Mouse (Mus musculus) gastrocnemius, postnatal 10 days (tissue): ENCODE results near the gene Adcy1. TPM values are rescaled to one million over a fixed set of nuclear protein-coding genes. Genes with fewer than 3 reads are reported as not detected.
A peak's percentile ranks its signal among the peaks of the same experiment; 100 is the strongest.

Source experiments
- DNase-seq: peaks from one replicate; pipeline ENCODE4 v3.0.0; 2021; ENCODE audit warnings: mixed read lengths
- long read RNA-seq, 2 experiments: library from polyadenylated mRNA; stranded (forward); transcript quantifications; one replicate each; pipeline ENCODE4 v2.0.0; 2021
- total RNA-seq, 2 experiments: library from RNA; stranded (reverse); gene quantifications; 2 replicates each; pipeline ENCODE4 v1.2.3; 2021

The Adcy1 gene
- total RNA-seq, result 1 to 10 TPM; 4.4 to 4.7 TPM
- long read RNA-seq, experiment 1, full-length matches to known transcripts, result 1 of 2 reads
- long read RNA-seq, experiment 1, partial matches to known transcripts, result 0 of 2 reads
- long read RNA-seq, experiment 1, other reads (novel, unspliced or antisense), result 1 of 2 reads
- long read RNA-seq, experiment 2, full-length matches to known transcripts, result 2 of 3 reads
- long read RNA-seq, experiment 2, partial matches to known transcripts, result 0 of 3 reads
- long read RNA-seq, experiment 2, other reads (novel, unspliced or antisense), result 1 of 3 reads

DNA sequence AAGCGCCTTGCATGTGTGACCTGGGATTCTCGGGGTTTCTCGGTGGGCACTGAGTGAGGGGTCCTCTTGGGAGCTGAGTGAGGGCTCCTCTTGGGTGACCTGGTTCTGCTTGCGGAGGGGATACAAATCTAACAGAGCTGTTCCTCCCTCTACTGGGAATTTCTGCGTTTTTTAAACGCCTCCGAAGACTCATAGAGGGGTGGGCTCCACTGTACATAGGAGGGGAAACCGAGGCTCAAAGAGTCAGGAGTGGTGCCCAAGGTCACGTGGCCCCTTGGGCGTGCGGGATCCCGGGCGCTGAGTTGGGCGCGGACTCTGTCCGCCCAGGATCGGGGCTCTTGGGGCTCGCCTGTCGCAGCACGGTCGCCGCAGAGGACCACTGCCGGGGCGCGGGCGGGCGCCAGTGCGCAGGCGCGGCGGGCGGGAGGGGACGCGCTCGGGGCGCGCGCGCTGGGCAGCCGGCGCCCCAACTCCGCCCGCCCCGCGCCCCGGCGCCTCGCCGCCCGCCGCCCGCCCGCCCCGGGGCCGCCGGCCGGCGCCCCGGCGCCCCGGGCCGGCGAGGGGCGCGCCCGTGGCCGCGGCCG is at the start of gene Adcy1:
Gene Adcy1, plus strand, starts transcription at position 489 of the 584 bp plus-strand sequence.
- DNase-seq, result peak; percentile 45

DNA sequence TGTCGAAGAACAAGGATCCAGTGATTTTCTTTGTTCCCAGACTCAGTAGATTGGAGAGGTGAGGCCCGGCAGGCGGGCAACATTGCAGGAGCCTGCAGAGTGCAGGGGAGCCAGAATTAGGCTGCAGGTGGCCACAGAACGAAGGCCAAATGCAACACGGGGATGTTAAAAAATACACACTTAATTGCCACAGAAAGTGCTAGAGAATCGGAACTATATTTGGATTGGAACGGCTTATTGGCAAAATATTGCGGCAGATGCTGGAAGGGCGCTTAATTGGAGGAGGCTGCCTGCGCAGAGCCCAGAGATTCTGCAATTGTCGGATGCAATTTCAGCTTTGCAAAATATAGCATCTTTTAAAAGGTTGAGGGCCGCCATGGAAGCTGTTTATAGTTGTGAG is 46.4 kb upstream of the Adcy1 start:
- no peak for DNase-seq

GRCm38 (mm10) chr11:7018078-7018477 is 45.2 kb upstream of the Adcy1 start:
- DNase-seq, result no peak

DNA sequence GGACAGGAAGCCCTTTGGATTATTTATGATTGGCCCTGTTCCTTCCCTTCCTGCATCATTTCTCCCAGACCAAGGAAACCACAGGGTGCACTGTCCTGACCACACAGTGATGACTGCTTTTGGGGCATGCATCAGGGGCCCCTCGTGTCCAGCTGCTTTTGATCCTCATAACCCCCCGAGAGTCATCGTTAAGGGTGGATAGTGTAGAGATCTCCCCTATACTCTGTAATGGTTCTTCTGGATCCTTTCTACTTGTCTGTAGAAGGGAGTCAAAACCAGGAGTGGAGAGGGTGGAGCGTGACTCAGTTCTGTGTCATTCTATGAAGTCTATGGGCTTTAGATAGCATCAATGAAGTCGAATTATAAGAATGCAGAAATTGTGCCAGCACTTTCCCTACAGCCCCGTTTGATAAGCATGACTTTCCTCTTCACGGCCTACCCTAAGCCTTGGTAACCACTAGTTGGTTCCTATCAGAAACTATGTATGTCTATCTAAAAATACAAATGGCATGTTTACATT is 44.2 kb upstream of the Adcy1 start:
- DNase-seq, result no peak

DNA sequence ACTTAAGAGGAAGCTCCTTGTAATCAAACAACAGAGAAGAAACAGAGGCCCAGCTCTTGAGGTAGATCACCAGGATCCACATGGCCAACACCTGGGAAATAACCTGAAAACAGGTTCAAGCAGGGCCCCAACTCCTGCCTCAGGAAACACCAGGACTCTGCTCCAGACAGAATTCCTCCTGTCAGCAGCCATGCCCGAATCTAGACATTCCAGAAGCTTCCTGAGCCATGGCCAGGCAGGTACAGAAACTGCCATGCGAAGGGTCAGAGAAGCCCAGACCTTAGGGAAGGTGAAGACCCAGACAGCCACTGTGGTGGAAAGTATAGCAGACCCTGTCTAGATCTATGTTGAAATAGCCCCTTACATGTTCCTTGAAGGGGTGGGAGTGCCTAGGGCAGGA is 30.2 kb upstream of the Adcy1 start:
- DNase-seq, result no peak

DNA sequence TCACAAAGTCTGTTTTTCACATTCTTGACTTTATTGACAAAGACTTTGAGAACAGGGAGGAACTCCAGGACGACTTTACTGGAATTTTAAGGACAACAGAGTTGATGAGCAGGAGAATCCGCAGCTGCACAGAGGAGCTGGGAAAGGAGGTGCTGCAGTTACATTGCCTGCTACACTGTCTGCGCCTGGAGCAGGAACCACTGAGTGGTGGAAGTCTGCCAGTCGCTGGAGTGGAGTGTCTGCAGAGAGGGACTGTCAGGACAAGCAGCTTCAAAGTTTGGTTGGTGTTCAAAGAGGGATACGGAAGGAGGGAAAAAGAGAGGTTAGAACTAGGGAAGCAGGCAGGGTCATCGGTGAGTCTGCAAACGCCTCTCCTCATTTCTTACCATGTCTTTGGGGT is 23.6 kb upstream of the Adcy1 start:
- DNase-seq, result peak; percentile 43

- DNase-seq, result no peak
These were observed 22.5 kb upstream of the Adcy1 start for GRCm38 (mm10) chr11:7040801-7041200.

- no peak for DNase-seq
These were observed 16.1 kb upstream of the Adcy1 start for GRCm38 (mm10) chr11:7047176-7047575.

GRCm38 (mm10) chr11:7047584-7047983 is 15.7 kb upstream of the Adcy1 start:
- DNase-seq, result no peak

DNA sequence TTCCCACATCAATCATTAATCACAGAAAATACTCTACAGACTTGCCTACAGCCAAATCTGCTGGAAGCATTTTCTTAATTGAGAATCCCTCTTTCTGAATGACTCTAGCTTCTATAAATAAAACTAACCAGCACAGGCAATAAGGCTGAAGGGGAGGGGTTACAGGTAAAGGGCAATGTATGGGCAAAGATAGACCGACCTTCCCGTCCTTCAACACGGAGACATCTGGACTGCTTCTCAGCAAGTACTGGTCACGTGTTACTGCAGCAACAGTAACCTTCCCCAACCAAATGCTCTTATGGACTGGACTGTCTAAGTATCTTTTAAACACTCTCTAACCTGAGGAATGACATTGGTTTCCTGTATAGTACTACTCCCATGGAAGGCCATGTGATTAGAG is 9.6 kb upstream of the Adcy1 start:
- DNase-seq, result no peak

DNA sequence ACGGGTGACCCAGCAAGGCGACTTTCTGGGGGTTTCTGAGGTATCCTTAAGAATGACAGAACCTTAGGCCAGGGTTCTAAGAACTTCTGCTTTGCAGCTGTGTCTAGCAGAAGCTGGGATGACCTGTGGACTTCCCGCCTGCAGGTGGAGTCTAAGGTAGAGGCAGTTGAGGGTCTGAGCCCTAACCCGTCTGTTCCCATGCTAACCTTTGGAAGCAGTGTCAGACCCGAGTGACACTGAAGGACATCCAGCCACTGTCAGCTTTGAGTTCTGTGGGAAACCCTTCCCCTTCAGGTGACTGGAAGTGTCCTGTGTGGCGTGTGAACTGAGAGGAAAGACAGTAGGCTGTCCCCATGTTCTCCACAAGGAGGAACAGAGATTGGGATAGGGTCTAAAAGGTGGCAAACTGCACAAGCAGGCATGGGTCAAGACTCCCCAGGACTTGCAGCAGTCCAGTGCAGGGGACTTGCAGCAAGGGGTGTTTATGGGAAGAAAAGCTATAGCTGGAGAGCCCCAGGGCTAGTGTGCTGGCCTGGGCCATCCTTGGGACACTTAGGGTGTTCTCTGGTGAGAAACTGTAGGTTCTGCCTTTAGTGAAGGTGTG is 8.5 kb upstream of the Adcy1 start:
- DNase-seq, result no peak

- DNase-seq, result peak; percentile 49
These were observed 7.8 kb upstream of the Adcy1 start for GRCm38 (mm10) chr11:7055455-7056017.

DNA sequence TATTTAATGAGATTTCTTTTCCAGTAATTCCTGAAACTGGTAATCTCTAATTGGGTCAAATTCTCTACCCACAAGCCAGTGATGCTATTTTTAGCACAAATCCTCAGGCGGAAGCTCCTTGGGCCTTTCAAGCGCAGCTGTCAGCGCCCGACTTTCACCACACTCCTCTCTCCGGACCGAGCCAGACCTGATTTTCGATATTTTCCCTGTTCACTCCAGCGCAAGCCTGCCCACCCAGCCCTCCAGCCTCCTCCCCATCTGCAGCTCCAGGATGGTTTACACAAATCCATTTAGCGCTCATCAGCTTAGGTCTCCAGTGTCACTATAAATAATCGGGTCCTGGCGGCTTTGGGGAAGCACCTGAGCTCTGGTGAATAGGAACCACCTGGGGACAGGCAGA is 7.2 kb upstream of the Adcy1 start:
- DNase-seq, result no peak

DNA sequence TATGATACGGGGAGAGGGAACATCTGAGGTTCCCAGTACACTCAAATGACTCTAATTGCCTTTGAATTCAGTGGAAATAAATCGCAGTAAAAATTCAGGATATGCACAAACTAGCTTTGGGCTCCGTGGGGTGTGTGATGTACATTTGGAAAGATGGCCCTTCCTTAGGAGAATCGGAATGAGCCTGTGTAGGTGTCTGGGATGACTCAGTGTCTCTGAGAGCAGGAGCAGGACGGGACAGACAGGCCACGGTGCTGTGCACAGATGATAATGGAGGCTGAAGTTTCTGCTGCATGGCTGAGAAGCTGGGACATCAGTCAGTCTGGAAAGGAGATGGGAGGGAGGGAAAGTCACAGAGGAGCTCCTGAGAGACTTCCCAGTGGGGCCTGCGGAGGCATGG is 5.5 kb upstream of the Adcy1 start:
- DNase-seq, result no peak

DNA sequence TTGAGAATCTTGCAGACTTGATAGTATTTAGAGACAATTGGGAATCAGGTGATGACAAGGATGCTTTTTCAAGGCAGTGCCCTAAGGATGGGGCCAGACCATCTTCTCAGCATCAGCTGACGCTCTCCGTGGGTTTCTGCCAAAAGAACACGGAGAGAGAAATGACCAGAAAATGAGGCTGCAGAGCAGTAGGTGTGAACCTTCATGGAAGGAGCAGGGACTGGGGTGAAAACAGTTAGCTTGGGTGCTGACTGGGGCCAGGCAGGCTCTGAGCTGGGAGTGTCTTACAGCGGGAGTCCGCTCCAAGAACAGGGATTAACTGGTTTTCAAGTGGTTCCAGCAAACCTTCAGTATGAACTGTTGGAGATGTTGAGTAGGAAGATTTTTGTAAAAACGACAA is 1.3 kb upstream of the Adcy1 start:
- DNase-seq, result no peak

- DNase-seq, result no peak
These were observed 723 bp upstream of the Adcy1 start for GRCm38 (mm10) chr11:7062566-7062965.

GRCm38 (mm10) chr11:7063681-7064267 is 485 bp downstream of the Adcy1 start:
- peak; percentile 38 for DNase-seq

GRCm38 (mm10) chr11:7064484-7065185 is 1.3 kb downstream of the Adcy1 start:
- peak; percentile 33 for DNase-seq

GRCm38 (mm10) chr11:7065388-7065787 is 2.1 kb downstream of the Adcy1 start:
- no peak for DNase-seq

DNA sequence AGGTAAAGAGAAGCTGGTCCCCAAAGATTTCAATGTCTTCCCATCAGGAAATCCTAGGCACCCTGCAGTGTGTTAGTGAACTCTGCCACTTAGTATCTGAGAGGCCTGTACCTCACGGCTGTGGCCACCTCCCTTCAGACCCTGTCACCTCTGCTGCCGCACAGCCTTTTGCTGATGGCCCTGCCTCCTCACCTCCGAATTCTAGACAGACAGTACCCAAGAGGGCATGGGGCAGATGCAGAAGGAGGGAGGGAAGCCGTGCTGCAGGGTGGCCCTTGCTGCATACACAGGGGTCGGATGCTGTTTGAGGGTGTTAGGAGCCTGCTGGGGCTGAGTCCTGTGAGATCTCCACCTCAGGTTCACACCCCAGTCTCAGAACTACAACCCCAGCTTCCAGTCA is 2.6 kb downstream of the Adcy1 start:
- DNase-seq, result no peak

- no peak for DNase-seq
These were observed 4.0 kb downstream of the Adcy1 start for GRCm38 (mm10) chr11:7067263-7067662.
